Comparison of ENCODE assay signal across 8 mouse cellular contexts in genomic region chr14:78677852-78678588, GRCm38 (mm10). TPM values are rescaled to one million over a fixed set of nuclear protein-coding genes. Genes with fewer than 3 reads are reported as not detected.
DNase-seq lines count a peak whose midpoint lies in the region; ATAC-seq lines count a peak whose summit lies in the region.

No protein-coding gene starts in this region.

- peak overlapping the region; percentile 15 for H3K4me2 ChIP-seq in neural tube, embryonic 13.5 days

- H3K9me3 ChIP-seq in neural tube, embryonic 13.5 days: no peaks in the 10 kb centered on the region

- no peak overlapping the region for H3K4me3 ChIP-seq in neural tube, embryonic 13.5 days

- no peak overlapping the region for H3K9ac ChIP-seq in neural tube, embryonic 13.5 days

- peak; percentile 47; the same call in 1 of the 2 replicates for ATAC-seq in neural tube, embryonic 13.5 days (ENCODE audit: low read depth)
- ATAC-seq in erythroid progenitor cell, adult 5-6 weeks (replicated peaks; ENCODE audit: low FRiP score, poor library complexity, severe bottlenecking): no peak

- no peaks in the 10 kb centered on the region for H3K27me3 ChIP-seq in neural tube, embryonic 13.5 days

- intact Hi-C loops in heart, postnatal 25 days (cut with DNase I): loop anchor here (2.0 to 10.0 kb wide), 4 partner anchors 21 to 657 kb away; partner anchors contain the start of genes Dgkh and Rgcc

- 30% methylated on average over 7 of the region's 7 CpGs for WGBS in neural tube, embryonic 13.5 days

- H3K4me1 ChIP-seq in neural tube, embryonic 13.5 days (replicated peaks): peaks cover 16% of the 10 kb centered on the region

- DNase-seq in heart, adult 9 months (ENCODE audit: low spot score in 2 of 2): peak; percentile 8 to 19
- no peak for DNase-seq in heart, postnatal 25 days (ENCODE audit: low spot score)
- peak; percentile 90 for DNase-seq in brain, adult 2 months (ENCODE audit: low read depth, low spot score)
- peak; percentile 78 to 86 for DNase-seq in frontal cortex, postnatal 36 days (ENCODE audit: low spot score in 2 of 2)
- DNase-seq in layer of hippocampus, adult 9-11 months: peak; percentile 39
- DNase-seq in yolk sac, embryonic 10.5 days (ENCODE audit: low spot score): no peak

- H3K36me3 ChIP-seq in neural tube, embryonic 13.5 days: no peaks in the 10 kb centered on the region

- peak overlapping the region; percentile 49 for H3K27ac ChIP-seq in neural tube, embryonic 13.5 days (replicated peaks)

RNA-seq across cellular contexts. Expression of gene Dgkh, which starts 54.6 kb away (rescaled TPM):
- 1 to 10 TPM; 6.1 to 7.8 TPM for total RNA-seq in heart, postnatal 25 days (2021)
- 11.8 and 16.3 TPM in 2 replicates for polyA plus RNA-seq in neural tube, embryonic 13.5 days (2015; fragmentation: Nextera tagmentation; extraction: Ambion mirVana)
- 0.84 and 1.1 TPM in 2 replicates for total RNA-seq in erythroid progenitor cell, adult 5-6 weeks (2015; ENCODE audit: low replicate concordance)
- total RNA-seq in erythroid progenitor cell, adult 5-6 weeks (2017; ENCODE audit: low replicate concordance): 0.90 and 3.6 TPM in 2 replicates

Comparison
In these comparisons a context has a peak if more than half of its experiments do, and no peak if none do; other contexts are left out.
1. DNase-seq: peak in heart, adult 9 months (2 of 2), brain, adult 2 months (single experiment), frontal cortex, postnatal 36 days (2 of 2) and layer of hippocampus, adult 9-11 months (single experiment); none in heart, postnatal 25 days (single experiment) and yolk sac, embryonic 10.5 days (single experiment).